Mouse (Mus musculus): ENCODE results near the gene Fgfr2. TPM values are rescaled to one million over a fixed set of nuclear protein-coding genes. Genes with fewer than 3 reads are reported as not detected.

The Fgfr2 gene
- polyA plus RNA-seq, 1 experiment from 2014 or later: 81.1 TPM

GRCm38 (mm10) chr7:131024807-131025206, 2098.3 kb downstream of the Fgfr2 start:
- Histone ChIP-seq H3K4me2 (replicated peaks) (no peak overlapping the region), H3K36me3 (no peaks in the 10 kb centered on the region), H3K4me3 (no peak overlapping the region), H3K27ac (no peak overlapping the region), H3K4me1 (no peaks in the 10 kb centered on the region), H3K9ac (no peak overlapping the region), H3K27me3 (no peaks in the 10 kb centered on the region; the same call in 1 of the 2 replicates), H3K9me3 (replicated peaks) (no peaks in the 10 kb centered on the region)
- 95% methylated on average over 1 of the region's 1 CpGs for WGBS
- no peak for ATAC-seq (ENCODE audit: low FRiP score)

- H3K27me3 ChIP-seq: no peaks in the 10 kb centered on the region; the same call in 1 of the 2 replicates
- no peaks in the 10 kb centered on the region for H3K36me3 ChIP-seq
- no peak overlapping the region for H3K4me3 ChIP-seq
- WGBS: 85% methylated on average over 2 of the region's 2 CpGs
- H3K27ac ChIP-seq: no peak overlapping the region
- peaks cover 6% of the 10 kb centered on the region; the same call in 1 of the 2 replicates for H3K9me3 ChIP-seq (replicated peaks)
- ATAC-seq (ENCODE audit: low FRiP score): no peak
- no peak overlapping the region for H3K4me2 ChIP-seq (replicated peaks)
- H3K4me1 ChIP-seq: no peaks in the 10 kb centered on the region
- no peak overlapping the region for H3K9ac ChIP-seq
These were observed 2104.0 kb downstream of the Fgfr2 start for GRCm38 (mm10) chr7:131019181-131019580.

GRCm38 (mm10) chr7:131011901-131012300, 2111.2 kb downstream of the Fgfr2 start:
- no peaks in the 10 kb centered on the region for H3K36me3 ChIP-seq
- H3K27me3 ChIP-seq: no peaks in the 10 kb centered on the region
- H3K4me3 ChIP-seq: no peak overlapping the region
- 77% methylated on average over 1 of the region's 1 CpGs for WGBS
- H3K9ac ChIP-seq: no peak overlapping the region
- no peak overlapping the region for H3K4me2 ChIP-seq (replicated peaks)
- ATAC-seq (ENCODE audit: low FRiP score): no peak
- no peak overlapping the region for H3K27ac ChIP-seq
- H3K9me3 ChIP-seq (replicated peaks): peaks cover 3% of the 10 kb centered on the region; the same call in 1 of the 2 replicates
- no peaks in the 10 kb centered on the region for H3K4me1 ChIP-seq

GRCm38 (mm10) chr7:131009178-131009577, 2114.0 kb downstream of the Fgfr2 start:
- no peak for ATAC-seq (ENCODE audit: low FRiP score)
- Histone ChIP-seq H3K9ac (no peak overlapping the region), H3K9me3 (replicated peaks) (peaks cover 12% of the 10 kb centered on the region; the same call in 1 of the 2 replicates), H3K4me1 (no peaks in the 10 kb centered on the region), H3K4me3 (no peak overlapping the region), H3K36me3 (no peaks in the 10 kb centered on the region), H3K4me2 (replicated peaks) (no peak overlapping the region), H3K27me3 (no peaks in the 10 kb centered on the region), H3K27ac (no peak overlapping the region)
- 88% methylated on average over 5 of the region's 5 CpGs for WGBS

GRCm38 (mm10) chr7:131007221-131007620, 2115.9 kb downstream of the Fgfr2 start:
- whole genome bisulfite sequencing: 100% methylated on average over 2 of the region's 2 CpGs
- Histone ChIP-seq H3K4me3 (no peak overlapping the region), H3K9ac (no peak overlapping the region), H3K27me3 (no peaks in the 10 kb centered on the region), H3K36me3 (no peaks in the 10 kb centered on the region), H3K4me1 (no peaks in the 10 kb centered on the region), H3K27ac (no peak overlapping the region), H3K4me2 (replicated peaks) (no peak overlapping the region), H3K9me3 (replicated peaks) (peaks cover 12% of the 10 kb centered on the region; the same call in 1 of the 2 replicates)
- ATAC-seq (ENCODE audit: low FRiP score): no peak

- Histone ChIP-seq H3K4me1 (no peaks in the 10 kb centered on the region), H3K27ac (no peak overlapping the region), H3K9ac (no peak overlapping the region), H3K9me3 (replicated peaks) (peaks cover 12% of the 10 kb centered on the region; the same call in 1 of the 2 replicates), H3K4me2 (replicated peaks) (no peak overlapping the region), H3K36me3 (no peaks in the 10 kb centered on the region), H3K4me3 (no peak overlapping the region), H3K27me3 (no peaks in the 10 kb centered on the region)
- ATAC-seq (ENCODE audit: low FRiP score): no peak
- 87% methylated on average over 5 of the region's 5 CpGs for WGBS
These were observed 2119.1 kb downstream of the Fgfr2 start for GRCm38 (mm10) chr7:131004071-131004470.

- Histone ChIP-seq H3K36me3 (no peaks in the 10 kb centered on the region), H3K9me3 (replicated peaks) (peaks cover 12% of the 10 kb centered on the region; the same call in 1 of the 2 replicates), H3K4me1 (no peaks in the 10 kb centered on the region), H3K4me2 (replicated peaks) (no peak overlapping the region), H3K9ac (no peak overlapping the region), H3K4me3 (no peak overlapping the region), H3K27me3 (no peaks in the 10 kb centered on the region), H3K27ac (no peak overlapping the region)
- 88% methylated on average over 12 of the region's 12 CpGs for WGBS
- no peak for ATAC-seq (ENCODE audit: low FRiP score)
These were observed 2121.0 kb downstream of the Fgfr2 start for GRCm38 (mm10) chr7:131001976-131002726.

- H3K27ac ChIP-seq: no peak overlapping the region
- no peak for ATAC-seq (ENCODE audit: low FRiP score)
- WGBS: 56% methylated on average over 8 of the region's 8 CpGs
These were observed 2129.2 kb downstream of the Fgfr2 start for GRCm38 (mm10) chr7:130993907-130994306.

GRCm38 (mm10) chr7:130991174-130991789, 2131.9 kb downstream of the Fgfr2 start:
- no peaks in the 10 kb centered on the region for H3K9me3 ChIP-seq (replicated peaks)
- H3K9ac ChIP-seq: no peak overlapping the region
- no peaks in the 10 kb centered on the region for H3K4me1 ChIP-seq
- no peaks in the 10 kb centered on the region for H3K27me3 ChIP-seq
- H3K27ac ChIP-seq: no peak overlapping the region
- H3K36me3 ChIP-seq: no peaks in the 10 kb centered on the region
- 94% methylated on average over 13 of the region's 13 CpGs for WGBS
- ATAC-seq (ENCODE audit: low FRiP score): no peak
- no peak overlapping the region for H3K4me2 ChIP-seq (replicated peaks)
- H3K4me3 ChIP-seq: no peak overlapping the region

More at GRCm38 (mm10) chr7:130993907-130994306, 2129.2 kb downstream of the Fgfr2 start:
- H3K4me2 ChIP-seq (replicated peaks): no peak overlapping the region
- H3K27me3 ChIP-seq: 0 out of 2 replicates have a peak, but pooled peaks cover 2% of the 10 kb centered on the region
- H3K9ac ChIP-seq: no peak overlapping the region
- H3K4me1 ChIP-seq: no peaks in the 10 kb centered on the region
- no peaks in the 10 kb centered on the region for H3K9me3 ChIP-seq (replicated peaks)
- no peaks in the 10 kb centered on the region for H3K36me3 ChIP-seq
- no peak overlapping the region for H3K4me3 ChIP-seq

- H3K4me2 ChIP-seq (replicated peaks): no peak overlapping the region
- no peak overlapping the region for H3K9ac ChIP-seq
- H3K36me3 ChIP-seq: no peaks in the 10 kb centered on the region
- no peak overlapping the region for H3K27ac ChIP-seq
- H3K9me3 ChIP-seq (replicated peaks): no peaks in the 10 kb centered on the region
- ATAC-seq (ENCODE audit: low FRiP score): no peak
- no peaks in the 10 kb centered on the region for H3K4me1 ChIP-seq
- H3K27me3 ChIP-seq: no peaks in the 10 kb centered on the region
- 55% methylated on average over 3 of the region's 3 CpGs for WGBS
- no peak overlapping the region for H3K4me3 ChIP-seq
These were observed 2133.8 kb downstream of the Fgfr2 start for GRCm38 (mm10) chr7:130989371-130989770.

GRCm38 (mm10) chr7:130988146-130988545, 2135.0 kb downstream of the Fgfr2 start:
- Histone ChIP-seq H3K27ac (no peak overlapping the region), H3K9me3 (replicated peaks) (no peaks in the 10 kb centered on the region), H3K4me3 (no peak overlapping the region), H3K4me2 (replicated peaks) (no peak overlapping the region), H3K4me1 (no peaks in the 10 kb centered on the region), H3K9ac (no peak overlapping the region), H3K36me3 (no peaks in the 10 kb centered on the region), H3K27me3 (no peaks in the 10 kb centered on the region)
- WGBS: 72% methylated on average over 5 of the region's 5 CpGs
- no peak for ATAC-seq (ENCODE audit: low FRiP score)

- peaks cover 5% of the 10 kb centered on the region; the same call in 1 of the 2 replicates for H3K4me1 ChIP-seq
- H3K4me2 ChIP-seq (replicated peaks): no peak overlapping the region
- H3K27ac ChIP-seq: no peak overlapping the region
- no peaks in the 10 kb centered on the region for H3K36me3 ChIP-seq
- H3K27me3 ChIP-seq: no peaks in the 10 kb centered on the region
- WGBS: 77% methylated on average over 3 of the region's 3 CpGs
- ATAC-seq (ENCODE audit: low FRiP score): no peak
- H3K9me3 ChIP-seq (replicated peaks): no peaks in the 10 kb centered on the region
- no peak overlapping the region for H3K4me3 ChIP-seq
- H3K9ac ChIP-seq: no peak overlapping the region
These were observed 2137.4 kb downstream of the Fgfr2 start for GRCm38 (mm10) chr7:130985716-130986115.

All from hindbrain, embryonic 12.5 days (tissue).